Mouse (Mus musculus): Measurements from ENCODE around the gene Fshr.

Gene Fshr

DNA sequence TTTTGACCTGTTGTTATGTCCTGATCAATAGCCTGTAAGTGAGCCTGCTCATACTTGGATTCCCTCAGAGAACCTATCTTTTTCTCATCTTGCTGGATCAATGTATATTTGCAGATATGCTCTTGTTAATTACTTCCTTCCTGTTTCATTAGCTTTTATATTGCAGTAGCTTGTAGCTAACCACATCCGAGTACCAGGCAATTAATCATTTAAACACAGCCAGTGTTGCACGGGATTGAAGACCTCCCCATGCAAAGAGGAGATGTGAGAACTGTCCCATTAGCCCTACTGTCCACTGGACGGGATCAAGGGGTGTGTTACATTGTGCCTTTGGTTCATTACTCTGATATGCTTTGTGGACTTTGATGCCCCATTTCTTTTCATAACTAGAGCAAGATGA is 154.5 kb downstream of the Fshr start:
- in situ Hi-C loops (cut with MboI; ENCODE audit: low pct_unique_long_range_greater_than_20kb in 1 of 2, low sequenced_read_pairs in 2 of 2, unreplicated experiment in 1 of 2): no loop called here

- in situ Hi-C loops (cut with MboI; ENCODE audit: low pct_unique_long_range_greater_than_20kb in 1 of 2, low sequenced_read_pairs in 2 of 2, unreplicated experiment in 1 of 2): no loop called here
These were observed 163.8 kb downstream of the Fshr start for GRCm38 (mm10) chr17:89036723-89037122.

DNA sequence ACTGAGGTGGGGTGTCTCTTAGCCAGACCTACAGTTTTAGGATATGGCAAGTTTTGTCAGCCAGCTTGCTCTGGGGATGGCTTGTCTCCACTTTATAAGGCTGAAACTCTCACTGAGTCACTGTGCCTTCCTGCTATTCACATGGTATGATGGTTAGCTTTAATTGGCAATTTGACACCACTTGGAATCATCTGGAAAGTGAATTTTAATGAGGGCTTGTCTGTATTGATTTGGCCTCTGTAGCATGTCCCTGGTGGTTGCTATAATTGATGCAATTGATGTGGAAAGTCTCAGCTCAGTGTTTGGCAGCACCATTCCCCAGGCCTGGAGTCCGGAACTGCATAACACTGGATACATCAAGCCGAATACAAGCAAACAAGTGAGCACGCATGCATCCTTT is 164.4 kb downstream of the Fshr start:
- in situ Hi-C loops (cut with MboI; ENCODE audit: low pct_unique_long_range_greater_than_20kb in 1 of 2, low sequenced_read_pairs in 2 of 2, unreplicated experiment in 1 of 2): no loop called here

GRCm38 (mm10) chr17:89034627-89035026 is 165.8 kb downstream of the Fshr start:
- in situ Hi-C loops (cut with MboI; ENCODE audit: low pct_unique_long_range_greater_than_20kb in 1 of 2, low sequenced_read_pairs in 2 of 2, unreplicated experiment in 1 of 2): no loop called here

DNA sequence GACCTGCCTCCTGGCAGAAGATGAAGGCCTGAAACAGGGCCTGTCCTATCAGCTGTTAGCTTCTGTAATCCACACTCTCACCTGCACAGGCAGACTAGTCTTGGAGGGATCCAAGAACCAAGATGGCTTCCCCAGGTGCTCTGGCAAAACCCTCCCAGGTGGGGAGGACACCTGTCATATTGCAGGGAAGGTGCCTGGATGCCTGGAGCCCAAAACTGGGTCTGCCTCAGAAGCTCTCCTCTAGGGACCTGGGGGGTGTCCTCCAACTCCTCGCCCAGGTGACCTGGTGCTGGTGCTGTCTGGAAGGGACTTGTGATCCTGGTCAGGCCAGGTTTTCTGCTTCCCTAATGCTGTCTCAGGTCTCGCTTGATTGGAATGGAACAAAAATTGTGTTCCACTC is 167.5 kb downstream of the Fshr start:
- in situ Hi-C loops (cut with MboI; ENCODE audit: low pct_unique_long_range_greater_than_20kb in 1 of 2, low sequenced_read_pairs in 2 of 2, unreplicated experiment in 1 of 2): no loop called here

DNA sequence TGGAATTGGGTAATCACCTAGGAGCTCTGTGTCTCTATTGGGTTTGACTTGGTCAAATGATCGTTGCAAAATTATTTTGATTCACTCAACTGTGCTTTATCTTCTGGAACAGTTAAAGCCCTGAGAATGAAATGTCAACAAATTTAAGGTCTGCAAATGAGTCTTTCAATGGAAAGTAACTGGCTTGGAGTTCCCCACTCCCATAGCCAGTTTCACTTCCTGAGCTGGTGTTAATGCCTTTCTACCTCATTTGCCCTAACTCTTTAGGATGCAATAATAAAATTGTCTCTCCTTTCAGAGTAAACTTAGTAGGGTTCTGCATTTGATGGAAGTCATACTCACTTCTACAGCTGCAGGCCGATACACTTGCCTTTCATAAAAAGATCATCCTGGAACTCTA is 181.0 kb downstream of the Fshr start:
- in situ Hi-C loops (cut with MboI; ENCODE audit: low pct_unique_long_range_greater_than_20kb in 1 of 2, low sequenced_read_pairs in 2 of 2, unreplicated experiment in 1 of 2): no loop called here

DNA sequence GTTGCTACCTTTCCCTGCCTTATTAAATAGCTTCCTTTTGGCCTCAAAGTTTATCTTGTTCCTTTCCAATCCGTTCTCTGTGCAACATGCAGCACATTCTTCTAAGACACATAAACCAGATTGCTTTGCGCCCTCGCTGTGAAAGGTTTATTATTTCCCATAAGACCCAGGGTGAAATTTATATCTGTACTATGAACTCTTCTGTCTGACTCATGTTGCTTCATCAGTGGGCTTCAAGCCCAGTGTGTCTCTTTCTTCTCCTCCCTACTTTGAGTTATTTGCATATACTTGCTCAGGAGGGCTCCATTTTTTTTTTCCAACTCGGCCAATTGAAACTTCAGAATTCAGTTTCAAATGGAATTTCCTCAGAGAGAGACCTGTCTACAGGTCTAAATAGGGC is 183.5 kb downstream of the Fshr start:
- in situ Hi-C loops (cut with MboI; ENCODE audit: low pct_unique_long_range_greater_than_20kb in 1 of 2, low sequenced_read_pairs in 2 of 2, unreplicated experiment in 1 of 2): no loop called here

- in situ Hi-C loops (cut with MboI; ENCODE audit: low pct_unique_long_range_greater_than_20kb in 1 of 2, low sequenced_read_pairs in 2 of 2, unreplicated experiment in 1 of 2): no loop called here
These were observed 186.8 kb downstream of the Fshr start for GRCm38 (mm10) chr17:89013691-89014090.

DNA sequence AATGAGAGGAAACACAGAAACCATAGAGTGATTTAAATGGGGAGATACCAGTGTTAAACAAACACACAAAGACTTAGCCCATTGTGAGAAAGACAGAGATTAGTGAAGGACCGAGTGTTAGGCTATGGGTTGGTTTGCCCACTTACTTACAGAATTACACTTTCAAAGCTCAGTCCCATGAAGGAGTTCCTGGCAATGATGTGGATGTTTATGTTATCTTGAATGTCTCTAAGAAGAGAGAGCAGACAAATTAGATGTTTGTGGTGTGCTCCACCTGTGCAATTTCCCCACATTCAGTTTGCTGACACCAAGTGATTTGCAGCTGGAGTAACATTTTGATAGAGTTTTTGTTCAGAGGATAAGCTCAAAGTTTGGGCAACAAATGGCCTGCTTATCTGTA is 191.4 kb downstream of the Fshr start:
- in situ Hi-C loops (cut with MboI; ENCODE audit: low pct_unique_long_range_greater_than_20kb in 1 of 2, low sequenced_read_pairs in 2 of 2, unreplicated experiment in 1 of 2): no loop called here

- in situ Hi-C loops (cut with MboI; ENCODE audit: low pct_unique_long_range_greater_than_20kb in 1 of 2, low sequenced_read_pairs in 2 of 2, unreplicated experiment in 1 of 2): no loop called here
These were observed 191.8 kb downstream of the Fshr start for GRCm38 (mm10) chr17:89008680-89009079.

DNA sequence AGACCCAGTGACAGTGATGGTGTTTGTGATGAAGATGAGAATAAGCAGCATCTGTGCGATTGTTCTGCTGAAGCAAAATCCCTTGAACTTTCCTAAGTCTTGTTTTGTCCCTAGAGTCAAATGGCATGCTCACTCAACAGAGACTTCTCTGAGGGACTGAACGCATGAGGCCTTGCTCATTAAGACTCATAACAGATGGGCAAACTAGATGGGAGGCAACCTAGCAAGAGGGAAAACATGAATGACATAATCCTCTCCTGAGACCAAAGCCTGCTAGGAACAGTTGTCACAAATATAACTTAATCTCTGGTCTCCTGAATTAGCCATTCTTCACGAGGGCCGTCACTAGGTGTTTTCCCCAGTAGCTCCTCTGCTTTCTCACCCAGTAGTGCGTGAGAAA is 194.5 kb downstream of the Fshr start:
- in situ Hi-C loops (cut with MboI; ENCODE audit: low pct_unique_long_range_greater_than_20kb in 1 of 2, low sequenced_read_pairs in 2 of 2, unreplicated experiment in 1 of 2): no loop called here

DNA sequence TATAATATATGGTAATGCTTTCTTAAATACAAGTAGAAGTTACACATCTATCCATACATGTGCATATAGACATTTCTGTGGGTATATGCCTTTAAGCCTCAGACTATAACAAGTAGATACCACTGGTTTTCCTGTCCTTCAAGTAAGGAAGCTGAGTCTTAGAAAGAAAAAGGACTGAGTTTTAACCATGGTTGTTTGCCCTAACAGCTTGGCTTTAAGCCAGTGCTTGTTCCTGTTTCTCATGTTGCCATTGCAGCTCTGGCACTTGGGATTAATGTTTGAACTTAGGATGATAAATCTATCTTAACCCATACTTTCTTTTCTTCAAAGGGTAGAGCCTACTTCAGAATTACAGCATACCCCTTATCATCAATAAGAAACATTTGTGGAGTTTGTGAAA is 200.6 kb downstream of the Fshr start:
- in situ Hi-C loops (cut with MboI; ENCODE audit: low pct_unique_long_range_greater_than_20kb in 1 of 2, low sequenced_read_pairs in 2 of 2, unreplicated experiment in 1 of 2): no loop called here

DNA sequence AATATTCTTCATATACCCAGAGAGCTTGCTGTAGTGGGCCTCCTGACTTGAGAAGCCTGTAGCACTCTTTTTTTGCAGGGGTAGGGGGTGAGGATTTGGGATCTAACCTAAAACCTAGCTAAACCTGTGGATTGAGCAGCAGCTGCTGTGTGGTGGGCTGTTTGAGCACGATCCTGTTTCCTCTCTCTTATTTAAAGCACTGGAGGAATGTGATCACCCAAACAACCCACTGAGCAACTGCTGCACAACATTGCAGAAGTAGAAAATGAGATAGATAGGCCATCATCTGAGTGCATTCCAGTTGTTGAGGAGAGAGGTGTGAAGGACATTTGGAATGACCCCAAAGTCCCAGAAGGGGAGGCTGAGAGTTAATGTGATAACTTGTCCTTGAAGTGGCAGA is 202.2 kb downstream of the Fshr start:
- in situ Hi-C loops (cut with MboI; ENCODE audit: low pct_unique_long_range_greater_than_20kb in 1 of 2, low sequenced_read_pairs in 2 of 2, unreplicated experiment in 1 of 2): no loop called here

GRCm38 (mm10) chr17:88991238-88991637 is 209.2 kb downstream of the Fshr start:
- in situ Hi-C loops (cut with MboI; ENCODE audit: low pct_unique_long_range_greater_than_20kb in 1 of 2, low sequenced_read_pairs in 2 of 2, unreplicated experiment in 1 of 2): no loop called here

DNA sequence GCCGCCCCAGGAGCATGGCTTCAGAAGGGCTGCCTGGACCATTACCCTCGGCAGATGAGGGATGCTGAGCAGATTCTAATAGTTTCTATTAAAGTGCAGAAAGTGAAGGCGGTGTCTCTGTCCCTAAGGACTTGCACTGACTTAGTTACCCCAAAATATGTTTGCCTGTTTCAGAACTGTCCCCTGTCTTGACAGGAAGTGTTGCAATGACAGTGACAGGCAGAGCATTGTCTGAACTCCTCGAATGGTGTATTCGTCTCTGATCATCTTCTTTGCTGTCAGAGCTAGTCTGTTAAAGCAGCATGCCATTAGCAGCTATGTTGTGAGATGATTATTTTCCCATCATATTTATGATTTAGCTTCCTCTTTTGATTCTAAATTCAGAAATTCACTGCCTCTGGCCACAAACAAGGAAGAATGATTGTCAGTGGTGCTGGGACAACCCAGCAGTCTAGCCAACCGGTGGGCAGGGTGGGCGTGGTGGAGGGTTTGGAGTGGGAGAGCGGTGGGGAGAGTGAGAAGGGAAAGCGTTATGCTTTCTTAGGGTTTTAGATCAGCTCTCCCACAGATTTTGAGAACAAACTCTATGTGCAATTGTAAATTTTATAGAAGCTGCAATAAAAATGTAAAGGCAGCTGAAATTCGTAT is 219.6 kb downstream of the Fshr start:
- in situ Hi-C loops (cut with MboI; ENCODE audit: low pct_unique_long_range_greater_than_20kb in 1 of 2, low sequenced_read_pairs in 2 of 2, unreplicated experiment in 1 of 2): no loop called here

GRCm38 (mm10) chr17:88974538-88974937 is 225.9 kb downstream of the Fshr start:
- in situ Hi-C loops (cut with MboI; ENCODE audit: low pct_unique_long_range_greater_than_20kb in 1 of 2, low sequenced_read_pairs in 2 of 2, unreplicated experiment in 1 of 2): no loop called here

- in situ Hi-C loops (cut with MboI; ENCODE audit: low pct_unique_long_range_greater_than_20kb in 1 of 2, low sequenced_read_pairs in 2 of 2, unreplicated experiment in 1 of 2): no loop called here
These were observed 234.4 kb downstream of the Fshr start for GRCm38 (mm10) chr17:88966028-88966427.

GRCm38 (mm10) chr17:88954011-88954410 is 246.5 kb downstream of the Fshr start:
- in situ Hi-C loops (cut with MboI; ENCODE audit: low pct_unique_long_range_greater_than_20kb in 1 of 2, low sequenced_read_pairs in 2 of 2, unreplicated experiment in 1 of 2): no loop called here

DNA sequence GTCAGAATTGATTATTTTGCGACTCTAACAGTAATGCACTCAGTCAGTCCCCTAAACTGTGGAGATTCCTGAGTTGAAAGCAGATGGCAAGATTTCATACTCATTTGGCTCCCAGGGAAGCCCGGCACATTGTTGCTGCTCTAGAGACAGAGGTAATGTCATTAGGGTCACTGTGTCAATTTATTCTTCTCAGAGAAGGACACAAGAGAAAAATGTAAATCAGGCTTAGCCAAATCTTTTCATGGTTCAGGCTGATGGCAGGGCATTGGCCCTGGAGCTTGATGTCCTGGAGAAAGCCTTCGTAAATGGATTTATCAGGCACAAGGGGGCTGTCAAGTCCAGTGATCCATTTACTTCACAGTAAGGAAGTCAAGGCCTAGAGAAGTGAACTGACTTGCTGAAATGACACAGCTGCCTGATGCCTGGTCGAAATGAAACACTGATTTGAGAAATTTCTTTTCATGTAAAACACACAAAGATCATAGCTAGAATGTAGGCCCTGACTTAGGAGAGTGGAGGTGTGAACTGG is 262.3 kb downstream of the Fshr start:
- in situ Hi-C loops (cut with MboI; ENCODE audit: low pct_unique_long_range_greater_than_20kb in 1 of 2, low sequenced_read_pairs in 2 of 2, unreplicated experiment in 1 of 2): no loop called here

DNA sequence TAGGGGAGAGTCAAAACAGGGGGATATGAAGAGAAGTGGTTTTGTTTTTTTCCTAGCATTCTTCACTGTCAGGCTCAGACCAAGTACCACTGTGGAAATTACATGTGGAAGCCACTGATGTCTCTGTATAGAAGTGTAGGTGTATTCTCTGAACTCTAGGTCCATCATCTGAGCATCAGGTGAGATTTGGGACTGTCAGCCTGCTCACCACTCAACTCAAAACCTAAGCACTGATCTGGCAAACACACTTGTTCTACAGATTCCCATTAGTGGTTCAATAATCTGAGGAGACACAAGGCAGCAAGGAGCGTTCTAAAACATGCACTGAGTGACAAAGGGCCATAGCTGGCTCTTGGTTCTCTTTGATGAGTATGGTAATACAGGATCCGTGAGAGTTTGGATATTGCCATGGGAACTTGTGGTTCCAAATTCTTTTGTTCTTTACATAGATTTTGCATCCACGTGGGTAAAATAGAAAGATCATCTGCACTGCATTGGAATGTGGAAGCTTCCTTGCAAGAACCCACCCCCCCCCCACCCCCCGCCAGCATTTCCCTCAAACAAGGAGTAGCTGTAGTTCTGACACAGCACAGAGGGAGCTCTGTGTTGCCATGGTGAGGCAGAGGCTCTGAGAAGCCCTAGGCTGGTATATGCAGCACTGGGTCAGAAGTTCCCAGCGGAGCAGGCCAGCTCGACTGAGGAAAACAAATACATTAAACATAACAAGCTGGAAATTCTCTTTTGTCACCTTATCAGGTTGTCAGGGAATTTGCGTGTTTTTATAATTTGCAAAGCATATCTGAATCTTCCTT is 262.9 kb downstream of the Fshr start:
- in situ Hi-C loops (cut with MboI; ENCODE audit: low pct_unique_long_range_greater_than_20kb in 1 of 2, low sequenced_read_pairs in 2 of 2, unreplicated experiment in 1 of 2): no loop called here
